Mouse (Mus musculus) lung, postnatal 0 days (tissue): ENCODE measurements around the gene Gm2696. TPM values are rescaled to one million over a fixed set of nuclear protein-coding genes. Genes with fewer than 3 reads are reported as not detected.

Source experiments
- ATAC-seq: fragments of 200-750 bp; cut with Nextera tagmentation; 2 replicates; pipeline ENCODE4 v1.8.0; 2017; ENCODE audit warnings: moderate library complexity
- DNase-seq: peaks from one replicate; pipeline ENCODE4 v3.0.0-alpha.2; 2016; ENCODE audit warnings: low spot score
- H3K27ac ChIP-seq: fragments of 300-500 bp; sonication (generic); 2 replicates; pipeline ENCODE4 v1.5.1; 2014; ENCODE audit warnings: antibody characterized with exemption, mild to moderate bottlenecking, low read length, mixed read lengths
- H3K27me3 ChIP-seq: fragments of 300-500 bp; sonication (generic); replicated peaks from 2 replicates; pipeline ENCODE4 v1.6.1; 2014; ENCODE audit warnings: low read length, mixed read lengths; ENCODE audit not compliant: insufficient read depth
- H3K36me3 ChIP-seq: fragments of 300-500 bp; sonication (generic); 2 replicates; pipeline ENCODE4 v1.6.1; 2014; ENCODE audit warnings: low read length, mixed read lengths; ENCODE audit not compliant: insufficient read depth
- H3K4me1 ChIP-seq: fragments of 300-500 bp; sonication (generic); 2 replicates; pipeline ENCODE4 v1.6.1; 2014; ENCODE audit warnings: antibody characterized with exemption, low read depth, low read length, mixed read lengths; ENCODE audit not compliant: insufficient read depth
- H3K4me2 ChIP-seq: fragments of 300-500 bp; sonication (generic); replicated peaks from 2 replicates; pipeline ENCODE4 v1.6.1; 2014; ENCODE audit warnings: low read depth, mild to moderate bottlenecking, low read length, moderate library complexity, mixed read lengths
- H3K4me3 ChIP-seq: fragments of 300-500 bp; sonication (generic); 2 replicates; pipeline ENCODE4 v1.5.1; 2014; ENCODE audit warnings: low read depth, low read length
- H3K9ac ChIP-seq: fragments of 300-500 bp; sonication (generic); replicated peaks from 2 replicates; pipeline ENCODE4 v1.6.1; 2014; ENCODE audit warnings: low read depth, mild to moderate bottlenecking
- H3K9me3 ChIP-seq: fragments of 300-500 bp; sonication (generic); 2 replicates; pipeline ENCODE4 v1.6.1; 2016; ENCODE audit warnings: low read length, mixed read lengths
- CTCF ChIP-seq: IDR thresholded peaks from 2 replicates; pipeline ENCODE4 v1.5.1; 2016; ENCODE audit warnings: antibody characterized with exemption, mild to moderate bottlenecking
- EP300 ChIP-seq: IDR thresholded peaks from 2 replicates; pipeline ENCODE4 v1.6.1; 2016; ENCODE audit warnings: antibody characterized with exemption, mild to moderate bottlenecking, control low read depth
- WGBS: fragments of 180-500 bp; shearing (Covaris S2); extraction: QIAGEN DNeasy Blood & Tissue Kit; methylation state at CpG from one replicate; pipeline ENCODE4 v1.1.7; 2014; 5-methylcytosine and 5-hydroxymethylcytosine counted together
- polyA plus RNA-seq: library from polyadenylated mRNA; unstranded; fragments of >200 nt; fragmentation: Nextera tagmentation; extraction: Ambion mirVana; gene quantifications from 2 replicates; pipeline ENCODE4 v1.2.1, GENCODE M21; 2015

Gene Gm2696
- polyA plus RNA-seq, 1 experiment from 2014 or later = not detected

DNA sequence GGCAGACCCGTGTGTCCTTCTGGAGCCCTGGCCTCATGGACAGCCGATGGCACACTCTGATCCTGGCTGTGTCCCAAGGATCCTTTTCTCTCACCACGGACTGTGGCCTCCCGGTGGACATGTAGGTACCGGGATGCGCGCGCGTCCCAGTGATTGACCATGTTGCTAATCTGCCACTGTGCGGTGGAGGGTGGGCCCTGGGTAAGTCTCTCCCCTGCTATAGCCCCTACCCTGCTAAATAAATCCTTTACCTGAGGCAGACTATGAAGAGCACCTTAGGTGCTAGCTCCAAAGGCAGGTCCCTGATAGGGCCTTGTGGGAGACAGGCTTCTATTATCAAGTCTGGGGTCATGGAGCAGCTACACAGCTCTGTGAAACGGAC lies 50.3 kb downstream of the Gm2696 start:
- ATAC-seq = no peak
- no peaks in the 10 kb centered on the region for H3K9me3 ChIP-seq
- no peak overlapping the region for H3K9ac ChIP-seq

DNA sequence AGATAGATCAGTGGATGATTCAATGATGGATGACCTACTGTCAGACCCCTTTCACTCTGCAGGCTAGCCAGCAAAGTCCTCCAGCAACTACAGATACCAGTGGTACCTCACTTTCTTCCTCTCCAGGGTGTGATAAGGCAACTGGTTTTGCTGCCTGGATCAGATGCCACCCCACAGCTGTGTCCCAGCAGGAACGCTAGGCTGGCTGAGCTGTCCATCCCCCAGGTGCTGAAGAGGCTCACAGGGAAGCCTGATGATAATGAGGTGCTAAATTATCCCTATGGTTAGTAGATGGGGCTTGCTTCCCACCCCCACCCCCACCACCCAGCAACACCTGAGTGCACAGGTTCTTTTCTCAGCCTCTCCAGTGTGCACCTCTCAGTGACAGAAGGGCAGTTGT lies 53.1 kb downstream of the Gm2696 start:
- TF ChIP-seq EP300 (no peak), CTCF (no peak)
- H3K27ac ChIP-seq = no peak overlapping the region
- H3K9me3 ChIP-seq = no peaks in the 10 kb centered on the region
- DNase-seq = peak; percentile 7
- H3K36me3 ChIP-seq = no peaks in the 10 kb centered on the region
- peaks cover 8% of the 10 kb centered on the region; the same call in 1 of the 2 replicates for H3K27me3 ChIP-seq
- H3K4me3 ChIP-seq = no peak overlapping the region
- H3K4me1 ChIP-seq = no peaks in the 10 kb centered on the region
- H3K9ac ChIP-seq = no peak overlapping the region
- no peak overlapping the region for H3K4me2 ChIP-seq
- ATAC-seq = no peak
- 0% methylated on average over 1 of the region's 1 CpGs for WGBS

More for the DNA sequence above, 50.3 kb downstream of the Gm2696 start:
- Histone ChIP-seq H3K27ac (no peak overlapping the region), H3K36me3 (no peaks in the 10 kb centered on the region), H3K4me1 (no peaks in the 10 kb centered on the region), H3K4me2 (0 out of 2 replicates have a peak overlapping the region, but pooled peaks have one; percentile 27), H3K27me3 (peaks cover 8% of the 10 kb centered on the region; the same call in 1 of the 2 replicates), H3K4me3 (no peak overlapping the region)
- DNase-seq = no peak
- TF ChIP-seq EP300 (no peak), CTCF (no peak)
- WGBS = 29% methylated on average over 11 of the region's 11 CpGs

- H3K36me3 ChIP-seq = no peaks in the 10 kb centered on the region
- no peak overlapping the region for H3K4me3 ChIP-seq
- H3K4me2 ChIP-seq = no peak overlapping the region
- no peaks in the 10 kb centered on the region for H3K9me3 ChIP-seq
- peak; percentile 88 for ATAC-seq
- no peaks in the 10 kb centered on the region for H3K4me1 ChIP-seq
- H3K27me3 ChIP-seq = peaks cover 8% of the 10 kb centered on the region; the same call in 1 of the 2 replicates
- WGBS = 57% methylated on average over 7 of the region's 7 CpGs
- no peak overlapping the region for H3K9ac ChIP-seq
- no peak overlapping the region for H3K27ac ChIP-seq
- TF ChIP-seq EP300 (peak; percentile 49; the same call in 1 of the 2 replicates), CTCF (no peak)
- peak; percentile 78 for DNase-seq
Measured at GRCm38 (mm10) chr10:77869651-77870050, 55.2 kb downstream of the Gm2696 start.

- no peak overlapping the region for H3K4me2 ChIP-seq
- H3K4me3 ChIP-seq = no peak overlapping the region
- H3K4me1 ChIP-seq = no peaks in the 10 kb centered on the region
- WGBS = 60% methylated on average over 6 of the region's 6 CpGs
- no peak overlapping the region for H3K9ac ChIP-seq
- no peak overlapping the region for H3K27ac ChIP-seq
- H3K36me3 ChIP-seq = no peaks in the 10 kb centered on the region
- ATAC-seq (no peak), DNase-seq (peak; percentile 21)
- H3K27me3 ChIP-seq = no peaks in the 10 kb centered on the region
- no peaks in the 10 kb centered on the region for H3K9me3 ChIP-seq
- no peak for TF ChIP-seq EP300
- TF ChIP-seq CTCF = peak; percentile 63
Measured at GRCm38 (mm10) chr10:77878985-77879384, 64.5 kb downstream of the Gm2696 start.

DNA sequence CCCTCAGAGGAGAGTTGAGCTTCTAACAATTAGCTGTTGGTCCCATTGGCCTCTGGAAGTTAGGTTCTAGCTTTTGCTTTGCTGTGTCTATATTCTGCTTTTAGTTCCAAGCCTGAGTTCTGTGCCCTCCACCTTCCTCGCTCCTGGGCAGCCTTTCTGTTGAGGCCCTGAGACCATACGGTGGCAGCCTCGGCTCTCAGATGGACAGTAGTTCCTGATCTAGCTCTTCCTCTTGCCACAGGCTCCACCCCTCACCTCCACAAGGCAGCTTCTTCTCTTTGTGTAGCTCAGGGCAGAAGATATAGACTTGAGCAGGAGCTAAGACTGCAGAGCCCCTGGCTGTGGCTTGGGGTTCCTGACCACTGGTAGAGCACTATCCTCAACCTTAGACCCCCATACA lies 65.8 kb downstream of the Gm2696 start:
- Histone ChIP-seq H3K9ac (no peak overlapping the region), H3K27ac (no peak overlapping the region), H3K4me2 (no peak overlapping the region), H3K36me3 (no peaks in the 10 kb centered on the region), H3K4me3 (no peak overlapping the region), H3K9me3 (no peaks in the 10 kb centered on the region), H3K27me3 (no peaks in the 10 kb centered on the region), H3K4me1 (no peaks in the 10 kb centered on the region)
- no peak for DNase-seq
- no peak for ATAC-seq
- TF ChIP-seq EP300 (no peak), CTCF (no peak)
- 70% methylated on average over 3 of the region's 3 CpGs for WGBS

DNA sequence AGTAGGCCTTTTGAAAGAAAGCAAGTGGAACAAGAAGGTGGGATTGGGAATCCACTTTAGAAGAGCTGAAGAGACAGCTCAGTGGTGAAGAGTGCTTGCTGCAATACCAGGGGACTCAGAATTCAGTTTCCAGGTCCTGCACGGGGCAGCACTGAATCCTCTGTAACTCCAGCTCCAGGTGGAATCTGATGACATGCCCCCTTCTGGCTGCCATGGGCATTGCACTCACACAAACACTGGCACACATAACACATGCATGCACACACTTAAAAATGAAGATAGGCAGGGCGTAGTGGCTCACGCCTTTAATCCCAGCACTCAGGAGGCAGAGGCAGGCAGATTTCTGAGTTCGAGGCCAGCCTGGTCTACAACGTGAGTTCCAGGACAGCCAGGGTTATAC lies 68.1 kb downstream of the Gm2696 start:
- peak; percentile 33; the same call in 1 of the 2 replicates for TF ChIP-seq CTCF
- TF ChIP-seq EP300 = no peak
- Histone ChIP-seq H3K4me1 (no peaks in the 10 kb centered on the region), H3K4me3 (no peak overlapping the region), H3K27ac (no peak overlapping the region), H3K36me3 (no peaks in the 10 kb centered on the region), H3K9me3 (no peaks in the 10 kb centered on the region), H3K4me2 (no peak overlapping the region), H3K27me3 (no peaks in the 10 kb centered on the region), H3K9ac (no peak overlapping the region)
- DNase-seq (no peak), ATAC-seq (no peak)
- WGBS = 83% methylated on average over 5 of the region's 5 CpGs

Other genes starting within 250 kb of the Gm2696 start
- gene Pttg1ip, start 233.0 kb upstream of the Gm2696 start, polyA plus RNA-seq = 189 and 207 TPM in 2 replicates
- 185 and 209 TPM in 2 replicates for gene Sumo3, start 208.6 kb upstream of the Gm2696 start, polyA plus RNA-seq
- 4.9 and 6.4 TPM in 2 replicates for gene Gm49325, start 208.5 kb upstream of the Gm2696 start, polyA plus RNA-seq
- gene Ube2g2, start 192.4 kb upstream of the Gm2696 start, polyA plus RNA-seq = 59.8 and 65.6 TPM in 2 replicates
- gene Tspear, start 128.1 kb upstream of the Gm2696 start, polyA plus RNA-seq = 0.12 and 0.13 TPM in 2 replicates
- not detected in 2 replicates for gene Gm19402, start 123.9 kb upstream of the Gm2696 start, polyA plus RNA-seq
- gene Gm9508, start 117.4 kb upstream of the Gm2696 start, polyA plus RNA-seq = not detected in 2 replicates
- not detected in 2 replicates for gene Gm10272, start 108.1 kb upstream of the Gm2696 start, polyA plus RNA-seq
- not detected in 2 replicates for gene Gm10024, start 103.2 kb upstream of the Gm2696 start, polyA plus RNA-seq
- not detected in 2 replicates for gene Gm10142, start 98.9 kb upstream of the Gm2696 start, polyA plus RNA-seq
- gene Krtap12-1, start 94.1 kb upstream of the Gm2696 start, polyA plus RNA-seq = not detected in 2 replicates
- not detected in 2 replicates for gene Gm10100, start 88.2 kb upstream of the Gm2696 start, polyA plus RNA-seq
- gene Gm18596, start 72.0 kb upstream of the Gm2696 start, polyA plus RNA-seq = not detected in 2 replicates
- gene Gm9736, start 63.3 kb upstream of the Gm2696 start, polyA plus RNA-seq = not detected in 2 replicates
- not detected in 2 replicates for gene Gm3233, start 55.0 kb upstream of the Gm2696 start, polyA plus RNA-seq
- not detected in 2 replicates for gene Gm3238, start 43.4 kb upstream of the Gm2696 start, polyA plus RNA-seq
- not detected in 2 replicates for gene Gm7138, start 37.7 kb upstream of the Gm2696 start, polyA plus RNA-seq
- not detected in 2 replicates for gene Gm3250, start 32.1 kb upstream of the Gm2696 start, polyA plus RNA-seq
- not detected in 2 replicates for gene Gm7137, start 26.5 kb upstream of the Gm2696 start, polyA plus RNA-seq
- not detected in 2 replicates for gene Gm9639, start 19.6 kb upstream of the Gm2696 start, polyA plus RNA-seq
- not detected in 2 replicates for gene Gm19668, start 15.5 kb upstream of the Gm2696 start, polyA plus RNA-seq
- not detected in 2 replicates for gene Gm9507, start 2.8 kb upstream of the Gm2696 start, polyA plus RNA-seq
- gene Krtap10-4, start 12.4 kb downstream of the Gm2696 start, polyA plus RNA-seq = not detected in 2 replicates
- gene Krtap10-10, start 21.3 kb downstream of the Gm2696 start, polyA plus RNA-seq = not detected in 2 replicates
- not detected in 2 replicates for gene Gm36176, start 32.1 kb downstream of the Gm2696 start, polyA plus RNA-seq
- gene Gm10318, start 38.2 kb downstream of the Gm2696 start, polyA plus RNA-seq = not detected in 2 replicates
- gene Gm3285, start 47.3 kb downstream of the Gm2696 start, polyA plus RNA-seq = not detected in 2 replicates
- gene Lrrc3, start 87.9 kb downstream of the Gm2696 start, polyA plus RNA-seq = 1.2 and 1.6 TPM in 2 replicates
- 0.52 and 0.74 TPM in 2 replicates for gene Trpm2, start 155.9 kb downstream of the Gm2696 start, polyA plus RNA-seq
- 15.1 and 16.8 TPM in 2 replicates for gene 1810043G02Rik, start 163.8 kb downstream of the Gm2696 start, polyA plus RNA-seq
- 35.6 and 40.0 TPM in 2 replicates for gene Pfkl, start 195.4 kb downstream of the Gm2696 start, polyA plus RNA-seq
- 0.36 TPM in 1 of 2 replicates, not detected in the other for gene Dnmt3l, start 227.3 kb downstream of the Gm2696 start, polyA plus RNA-seq
- gene Aire, start 228.9 kb downstream of the Gm2696 start, polyA plus RNA-seq = not detected in 2 replicates